In the genomic region with DNA sequence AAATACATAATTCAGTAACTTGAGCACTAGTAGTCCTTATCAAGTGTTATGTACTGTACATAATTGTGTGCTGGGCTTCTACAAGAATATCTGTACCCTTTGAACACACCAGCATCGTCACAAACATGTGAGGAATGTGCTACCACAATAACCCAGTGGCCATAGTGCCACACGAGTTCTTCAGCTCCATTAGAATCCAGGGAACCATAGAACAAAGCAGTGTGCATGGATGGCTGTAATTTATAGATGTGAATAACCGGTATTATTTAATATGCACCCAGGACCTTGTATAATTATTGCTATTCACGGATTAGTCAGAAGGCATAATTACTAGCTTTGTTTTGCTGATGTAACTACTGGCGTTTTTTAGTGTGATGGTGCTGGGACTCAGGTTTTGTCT, we compare ENCODE assay signal across 24 mouse cellular contexts. TPM values are rescaled to one million over a fixed set of nuclear protein-coding genes. Genes with fewer than 3 reads are reported as not detected.
A peak's percentile ranks its signal among the peaks of the same experiment; 100 is the strongest.
DNase-seq lines count a peak whose midpoint lies in the region; ATAC-seq and TF ChIP-seq lines count a peak whose summit lies in the region.
"Had no signal": no experiment of that assay in that cellular context is flagged by ENCODE, and none has a peak within 500 bp of the region (broad histone marks: within the 10 kb centered on the region; RNA-seq: fewer than 3 reads in every experiment).

No protein-coding gene starts in this region.

- ATAC-seq in forebrain, embryonic 15.5 days (replicated peaks) = peak; percentile 30
- 0 out of 2 replicates have a peak, but pooled peaks have one; percentile 15 for ATAC-seq in neural tube, embryonic 13.5 days (ENCODE audit: low read depth)
- peak; percentile 32; the same call in 1 of the 2 replicates for ATAC-seq in forebrain, postnatal 0 days
- ATAC-seq: activated CD4-positive, CD25-positive, alpha-beta regulatory T cell, adult 4 months; intestine, embryonic 16.5 days; Patski had no signal

- no peak overlapping the region for H3K4me3 ChIP-seq in forebrain, embryonic 15.5 days
- H3K4me3 ChIP-seq in forebrain, embryonic 10.5 days = no peak overlapping the region
- no peak overlapping the region for H3K4me3 ChIP-seq in layer of hippocampus, adult 2 months
- H3K4me3 ChIP-seq in neural tube, embryonic 13.5 days = no peak overlapping the region
- H3K4me3 ChIP-seq in forebrain, postnatal 0 days (ENCODE audit: low read depth, low read length) = no peak overlapping the region
- H3K4me3 ChIP-seq: embryonic facial prominence, embryonic 13.5 days; heart, embryonic 10.5 days had no signal

- H3K27ac ChIP-seq in forebrain, embryonic 15.5 days (replicated peaks) = peak overlapping the region; percentile 19; the same call in 1 of the 2 replicates
- H3K27ac ChIP-seq in forebrain, embryonic 10.5 days = no peak overlapping the region
- peak overlapping the region; percentile 62; the same call in 1 of the 2 replicates for H3K27ac ChIP-seq in layer of hippocampus, adult 2 months
- 0 out of 2 replicates have a peak overlapping the region, but pooled peaks have one; percentile 28 for H3K27ac ChIP-seq in neural tube, embryonic 13.5 days (replicated peaks)
- H3K27ac ChIP-seq in forebrain, postnatal 0 days (ENCODE audit: low read depth, low read length) = 0 out of 2 replicates have a peak overlapping the region, but pooled peaks have one; percentile 51
- H3K27ac ChIP-seq: embryonic facial prominence, embryonic 13.5 days; heart, embryonic 10.5 days had no signal

- H3K36me3 ChIP-seq in forebrain, embryonic 15.5 days = no peaks in the 10 kb centered on the region
- H3K36me3 ChIP-seq in forebrain, embryonic 10.5 days (replicated peaks) = no peaks in the 10 kb centered on the region
- H3K36me3 ChIP-seq in neural tube, embryonic 13.5 days = no peaks in the 10 kb centered on the region
- no peaks in the 10 kb centered on the region for H3K36me3 ChIP-seq in forebrain, postnatal 0 days (ENCODE audit: insufficient read depth)
- H3K36me3 ChIP-seq: embryonic facial prominence, embryonic 13.5 days; heart, embryonic 10.5 days had no signal

- no peak for DNase-seq in forebrain, embryonic 10.5 days (ENCODE audit: extremely low spot score, low spot score)
- no peak for DNase-seq in layer of hippocampus, adult 2 months (ENCODE audit: low spot score in 2 of 2)
- no peak for DNase-seq in layer of hippocampus, adult 18-20 months (ENCODE audit: low spot score in 2 of 2)
- DNase-seq in neural tube, embryonic 10.5 days (ENCODE audit: extremely low spot score, low spot score) = no peak
- DNase-seq in forebrain, postnatal 0 days = no peak
- no peak for DNase-seq in right cerebral cortex, postnatal 4 days
- DNase-seq: adrenal gland, postnatal 14 days; cerebellum, adult 18-20 months; cerebellum, adult 9-11 months; cerebellum, postnatal 36 days; gastrocnemius, postnatal 10 days; heart, adult 18-20 months; heart, postnatal 10 days; heart, postnatal 4 days had no signal

- H3K9me3 ChIP-seq in forebrain, embryonic 15.5 days = no peaks in the 10 kb centered on the region
- H3K9me3 ChIP-seq in forebrain, embryonic 10.5 days = no peaks in the 10 kb centered on the region
- H3K9me3 ChIP-seq in neural tube, embryonic 13.5 days = no peaks in the 10 kb centered on the region
- no peaks in the 10 kb centered on the region for H3K9me3 ChIP-seq in forebrain, postnatal 0 days (ENCODE audit: low read length)
- H3K9me3 ChIP-seq: embryonic facial prominence, embryonic 13.5 days; heart, embryonic 10.5 days had no signal

- H3K4me1 ChIP-seq in forebrain, embryonic 15.5 days = peaks cover 6% of the 10 kb centered on the region; the same call in 1 of the 2 replicates
- peaks cover 3% of the 10 kb centered on the region; the same call in 1 of the 2 replicates for H3K4me1 ChIP-seq in forebrain, embryonic 10.5 days
- 0 out of 2 replicates have a peak, but pooled peaks cover 4% of the 10 kb centered on the region for H3K4me1 ChIP-seq in neural tube, embryonic 13.5 days (replicated peaks)
- no peaks in the 10 kb centered on the region; the same call in 1 of the 2 replicates for H3K4me1 ChIP-seq in forebrain, postnatal 0 days (ENCODE audit: insufficient read depth)
- H3K4me1 ChIP-seq: embryonic facial prominence, embryonic 13.5 days; heart, embryonic 10.5 days had no signal

- H3K27me3 ChIP-seq in forebrain, embryonic 15.5 days = no peaks in the 10 kb centered on the region
- H3K27me3 ChIP-seq in forebrain, embryonic 10.5 days (ENCODE audit: poor library complexity, severe bottlenecking) = no peaks in the 10 kb centered on the region
- H3K27me3 ChIP-seq in neural tube, embryonic 13.5 days = no peaks in the 10 kb centered on the region
- H3K27me3 ChIP-seq in forebrain, postnatal 0 days (ENCODE audit: insufficient read depth, low read length) = no peaks in the 10 kb centered on the region
- H3K27me3 ChIP-seq: CH12.LX; embryonic facial prominence, embryonic 13.5 days had no signal

- 47% methylated on average over 5 of the region's 5 CpGs for WGBS in forebrain, embryonic 15.5 days
- WGBS in forebrain, embryonic 10.5 days = 83% methylated on average over 5 of the region's 5 CpGs
- 69% methylated on average over 5 of the region's 5 CpGs for WGBS in neural tube, embryonic 13.5 days
- 49% methylated on average over 5 of the region's 5 CpGs for WGBS in forebrain, postnatal 0 days

- H3K4me2 ChIP-seq in forebrain, embryonic 15.5 days (replicated peaks) = no peak overlapping the region
- no peak overlapping the region for H3K4me2 ChIP-seq in neural tube, embryonic 13.5 days
- no peak overlapping the region for H3K4me2 ChIP-seq in forebrain, postnatal 0 days (ENCODE audit: low read depth)
- H3K4me2 ChIP-seq: embryonic facial prominence, embryonic 13.5 days had no signal

- no peak for TF ChIP-seq CTCF in layer of hippocampus, adult 2 months (conservative IDR thresholded peaks at IDR 0.05)
- TF ChIP-seq CTCF in forebrain, postnatal 0 days (IDR thresholded peaks at IDR 0.05; ENCODE audit: low read depth) = no peak

- H3K9ac ChIP-seq in forebrain, embryonic 15.5 days (replicated peaks) = no peak overlapping the region
- H3K9ac ChIP-seq in neural tube, embryonic 13.5 days = no peak overlapping the region
- H3K9ac ChIP-seq in forebrain, postnatal 0 days = no peak overlapping the region
- H3K9ac ChIP-seq: embryonic facial prominence, embryonic 13.5 days had no signal

RNA-seq across cellular contexts. Expression of gene Nwd2, which starts 48.3 kb away (rescaled TPM):
- 4.1 and 4.8 TPM in 2 replicates for polyA plus RNA-seq in forebrain, embryonic 15.5 days (2015; fragmentation: Nextera tagmentation; extraction: Ambion mirVana)
- 0.09 TPM in 1 of 2 replicates, not detected in the other for polyA plus RNA-seq in forebrain, embryonic 10.5 days (2016; fragmentation: Nextera tagmentation; extraction: Ambion mirVana)
- 10 to 100 TPM; 20.9 to 22.3 TPM for total RNA-seq in layer of hippocampus, adult 2 months (2021)
- total RNA-seq in layer of hippocampus, adult 18-20 months (2021) = 10 to 100 TPM; 17.7 to 18.4 TPM
- 15.6 and 16.6 TPM in 2 replicates for polyA plus RNA-seq in neural tube, embryonic 13.5 days (2015; fragmentation: Nextera tagmentation; extraction: Ambion mirVana)
- 33.4 and 44.9 TPM in 2 replicates for total RNA-seq in forebrain, postnatal 0 days (2014; rRNA removed)
- polyA plus RNA-seq in forebrain, postnatal 0 days (2015; fragmentation: Nextera tagmentation; extraction: Ambion mirVana) = 13.2 and 16.5 TPM in 2 replicates
- total RNA-seq: adrenal gland, adult 18-20 months; CH12.LX; gastrocnemius, postnatal 4 days; heart, adult 18-20 months; heart, postnatal 10 days; heart, postnatal 4 days had no signal
